Mouse (Mus musculus) gastrocnemius, adult 2 months (tissue): Measurements from ENCODE around the gene Npm1. TPM values are rescaled to one million over a fixed set of nuclear protein-coding genes. Genes with fewer than 3 reads are reported as not detected.
A peak's percentile ranks its signal among the peaks of the same experiment; 100 is the strongest.

Source experiments
- DNase-seq: peaks from one replicate; pipeline ENCODE4 v3.0.0; 2022
- H3K27ac ChIP-seq: fragments of 200-600 bp; 2 replicates; pipeline ENCODE4 v1.8.1; 2022; ENCODE audit warnings: mild to moderate bottlenecking
- H3K4me3 ChIP-seq: fragments of 200-600 bp; 2 replicates; pipeline ENCODE4 v1.8.1; 2022; ENCODE audit warnings: mild to moderate bottlenecking, moderate library complexity
- CTCF ChIP-seq: fragments of 200-600 bp; IDR thresholded peaks from 2 replicates; pipeline ENCODE4 v1.8.1; 2022; ENCODE audit warnings: antibody characterized with exemption, mild to moderate bottlenecking, moderate library complexity
- intact Hi-C: fragments of 180-260 bp; cut with DNase I; formaldehyde crosslinking; loops from one replicate; pipeline ENCODE4 v1.15.1; 2025
- total RNA-seq, 2 experiments: library from RNA; stranded (reverse); gene quantifications; 2 replicates each; pipeline ENCODE4 v1.2.3; 2021

Gene Npm1
- total RNA-seq, 2 experiments from 2014 or later: 129 to 144 TPM

DNA sequence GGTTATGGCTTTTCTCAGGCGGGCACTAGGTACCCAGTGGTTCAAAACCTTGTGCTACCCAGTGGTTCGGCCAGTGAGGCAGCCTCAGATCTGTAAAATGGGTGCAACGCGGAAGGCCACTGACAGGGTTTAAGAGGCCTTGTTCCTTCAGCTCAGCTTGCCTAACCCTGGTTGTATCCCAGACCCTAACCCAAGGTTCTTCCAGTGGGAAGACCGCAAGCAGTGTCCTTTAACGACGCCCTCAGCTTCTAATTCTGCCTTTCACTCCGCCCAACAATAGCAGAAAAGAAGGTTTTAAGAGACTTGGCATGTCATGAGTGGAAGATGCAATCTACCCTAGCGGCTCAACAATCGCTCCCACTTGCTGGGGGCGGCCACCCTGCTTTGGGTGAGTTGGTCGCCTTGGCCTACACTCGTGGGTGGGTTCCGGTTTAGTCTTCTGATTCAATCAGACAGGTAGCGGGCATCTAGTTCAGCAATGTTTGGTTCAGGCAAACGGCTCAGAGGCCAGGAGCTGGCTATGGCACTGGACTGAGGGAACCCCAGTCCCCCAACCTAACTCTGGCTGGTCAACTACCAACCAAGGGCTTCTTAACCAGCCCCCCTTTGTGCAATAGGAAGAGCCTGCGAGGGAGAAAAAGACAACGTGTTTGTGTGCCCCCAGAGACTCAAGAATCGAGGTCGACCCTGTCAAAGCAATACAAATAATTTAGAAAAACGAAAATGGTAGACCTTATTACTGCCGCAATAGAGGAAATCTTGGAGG lies 35.5 kb upstream of the Npm1 start:
- intact Hi-C loops: no loop called here
- H3K4me3 ChIP-seq: no peak overlapping the region
- no peak for DNase-seq
- TF ChIP-seq CTCF: no peak
- H3K27ac ChIP-seq: no peak overlapping the region

DNA sequence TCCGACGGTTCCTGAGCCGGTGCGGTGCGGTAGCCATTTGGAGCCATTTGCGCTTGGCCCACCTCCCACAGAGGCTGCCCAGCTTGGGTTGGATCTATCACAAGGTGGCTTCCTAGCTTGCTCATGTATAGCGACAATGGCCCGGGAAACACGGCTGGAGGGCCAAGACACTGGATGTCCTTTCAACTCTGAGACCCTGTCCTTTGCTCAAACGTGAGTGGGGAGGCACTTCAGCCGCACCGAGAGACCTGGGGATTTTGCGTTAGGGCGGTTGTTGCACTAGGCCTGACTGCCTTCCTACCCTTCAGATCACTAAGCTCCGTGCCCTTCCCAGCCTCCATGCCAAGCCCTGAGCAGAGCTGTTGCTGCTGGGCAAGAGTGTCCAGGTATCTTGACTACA lies 34.7 kb upstream of the Npm1 start:
- no peak for TF ChIP-seq CTCF
- no peak overlapping the region for H3K4me3 ChIP-seq
- H3K27ac ChIP-seq: no peak overlapping the region
- intact Hi-C loops: no loop called here
- DNase-seq: no peak

DNA sequence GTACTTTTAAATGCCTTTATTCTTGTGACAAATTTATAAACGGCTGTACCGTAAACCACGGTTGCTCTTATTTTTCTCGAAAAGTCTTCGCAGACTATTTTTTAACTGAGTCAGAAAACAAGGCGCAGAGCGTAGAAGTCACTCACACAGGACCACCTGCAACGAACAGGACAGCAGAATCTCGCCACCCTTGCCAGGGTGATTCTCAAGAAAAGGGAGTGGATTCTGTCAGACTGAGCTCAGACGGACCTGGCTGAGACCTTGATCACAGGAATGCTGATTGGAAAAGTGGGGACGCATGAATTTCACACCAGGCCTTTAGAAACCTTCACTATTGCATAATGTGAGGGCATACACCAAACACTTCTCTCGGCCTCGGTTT lies 34.1 kb upstream of the Npm1 start:
- intact Hi-C loops: no loop called here

DNA sequence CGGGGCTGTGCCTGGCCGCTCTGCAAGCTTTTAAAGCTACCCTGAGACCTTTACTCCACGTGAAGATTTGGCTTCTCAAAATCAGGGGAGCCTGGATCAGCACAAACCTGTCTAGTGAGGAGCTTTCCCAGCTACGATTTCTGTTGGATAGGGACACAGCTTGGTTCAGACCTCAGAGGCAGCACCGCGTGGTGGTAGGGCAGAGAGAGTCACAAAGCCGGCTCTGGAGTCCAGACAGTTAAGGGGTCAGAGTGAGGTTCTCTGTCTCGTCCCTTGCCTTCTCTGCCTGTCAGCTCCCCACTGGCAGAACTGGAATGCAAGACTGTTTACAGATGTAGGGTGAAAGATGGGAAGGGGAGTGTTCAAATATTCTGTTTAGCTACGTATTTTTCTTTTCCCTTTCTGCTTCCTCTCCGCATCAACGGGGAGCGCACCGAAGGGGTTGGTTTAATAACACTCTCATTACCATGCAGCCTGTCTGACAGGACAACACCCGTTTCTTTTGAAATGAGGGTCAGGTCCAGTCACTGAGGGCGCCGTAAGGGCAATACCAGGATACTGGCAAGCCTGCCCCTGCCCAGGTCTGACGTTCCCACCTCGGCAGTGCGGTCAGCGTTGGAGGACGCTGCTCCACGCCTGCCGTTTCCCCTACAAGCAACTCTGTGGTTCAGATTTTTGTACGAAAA lies 33.6 kb upstream of the Npm1 start:
- no peak for DNase-seq
- no peak overlapping the region for H3K27ac ChIP-seq
- no peak overlapping the region for H3K4me3 ChIP-seq
- intact Hi-C loops: no loop called here
- no peak for TF ChIP-seq CTCF

More for the DNA sequence above, 34.1 kb upstream of the Npm1 start:
- DNase-seq: no peak
- TF ChIP-seq CTCF: no peak
- no peak overlapping the region for H3K4me3 ChIP-seq
- H3K27ac ChIP-seq: no peak overlapping the region

DNA sequence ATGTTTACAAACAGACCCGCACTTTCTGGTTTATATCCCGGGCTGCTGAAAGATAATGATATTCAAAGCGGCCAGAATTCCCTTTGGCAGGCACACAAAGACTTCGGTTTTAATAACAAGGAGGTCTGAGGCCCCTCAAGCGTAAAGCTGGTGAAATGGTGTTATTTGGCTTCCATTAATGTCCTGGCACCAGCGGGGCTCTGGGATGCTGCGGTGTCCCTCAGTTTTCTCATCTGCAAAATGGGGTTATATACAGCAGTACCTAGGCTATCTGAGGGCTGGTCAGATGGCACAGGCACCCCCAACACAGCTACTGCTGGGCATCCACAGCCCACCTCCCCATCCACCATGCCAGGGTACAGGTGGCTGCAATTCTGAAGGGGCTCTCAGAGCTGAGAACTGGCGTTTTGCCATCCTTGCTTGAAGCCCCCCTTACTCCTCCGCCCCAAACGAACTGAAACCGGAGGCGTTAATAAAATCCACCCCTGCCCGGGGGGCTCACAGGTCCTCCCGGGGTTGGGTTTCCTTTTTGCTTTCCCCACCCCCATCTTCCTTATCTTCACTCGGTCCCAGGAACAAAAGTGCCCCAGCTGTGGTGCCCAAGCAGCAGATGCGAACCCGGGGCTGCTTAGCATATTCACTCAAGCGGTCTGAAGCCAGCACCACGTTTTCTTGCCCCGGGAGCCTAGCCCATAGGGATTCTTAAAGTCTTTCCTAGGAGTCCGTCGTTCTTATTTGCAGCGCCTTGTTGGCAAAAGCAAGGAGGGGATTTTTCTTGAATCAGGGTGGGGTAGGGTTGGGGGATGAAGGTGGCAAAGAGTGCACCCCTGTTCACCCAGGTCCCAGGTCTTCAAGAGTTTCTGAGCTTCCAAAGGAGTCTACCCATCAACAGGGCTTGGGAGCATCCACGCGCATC lies 32.8 kb upstream of the Npm1 start:
- intact Hi-C loops: no loop called here

GRCm38 (mm10) chr11:33195061-33195460 lies 32.1 kb upstream of the Npm1 start:
- no peak for DNase-seq
- Histone ChIP-seq H3K4me3 (no peak overlapping the region), H3K27ac (no peak overlapping the region)
- intact Hi-C loops: no loop called here
- TF ChIP-seq CTCF: no peak

More for the DNA sequence above, 32.8 kb upstream of the Npm1 start:
- H3K27ac ChIP-seq: no peak overlapping the region
- TF ChIP-seq CTCF: no peak
- no peak for DNase-seq
- no peak overlapping the region for H3K4me3 ChIP-seq

DNA sequence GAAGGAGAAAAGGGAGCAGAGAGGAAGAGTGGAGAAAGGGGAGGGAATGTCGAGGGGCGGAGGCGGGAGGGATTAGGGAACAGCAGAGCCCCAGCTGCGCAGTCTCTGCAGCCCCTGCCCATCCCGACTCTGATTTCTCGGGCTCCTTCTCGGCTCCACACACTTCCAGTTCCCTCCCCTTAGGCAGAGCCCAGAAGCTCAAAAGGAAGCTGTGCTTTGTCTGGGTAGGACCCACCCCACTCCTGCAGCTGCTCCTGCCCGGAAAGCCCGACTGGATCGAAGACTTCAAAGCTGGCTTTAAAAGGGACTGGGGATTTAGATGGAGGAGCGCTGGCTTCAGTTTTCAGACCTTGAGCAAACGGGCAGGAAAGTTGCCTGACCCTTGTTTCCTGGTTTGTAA lies 30.7 kb upstream of the Npm1 start:
- intact Hi-C loops: no loop called here
- H3K4me3 ChIP-seq: no peak overlapping the region
- no peak for TF ChIP-seq CTCF
- no peak overlapping the region for H3K27ac ChIP-seq
- DNase-seq: no peak

DNA sequence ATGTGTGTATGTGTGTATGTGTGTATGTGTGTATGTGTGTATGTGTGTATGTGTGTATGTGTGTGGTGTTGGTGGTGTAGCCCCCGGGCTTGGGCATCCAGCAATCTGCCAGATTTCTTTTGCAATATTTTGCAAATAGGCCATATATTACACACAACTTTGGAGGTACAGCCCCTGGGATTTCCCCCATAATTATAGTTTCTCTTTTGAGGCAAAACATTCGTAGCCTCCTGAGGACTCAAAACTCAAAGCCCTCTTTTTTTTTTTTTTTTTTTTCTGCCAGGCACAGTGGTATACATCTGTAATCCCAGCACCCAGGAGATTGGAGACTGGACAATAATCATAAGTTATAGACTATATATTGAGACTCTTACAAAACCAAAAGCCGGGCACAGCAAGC lies 18.8 kb upstream of the Npm1 start:
- no peak for DNase-seq
- TF ChIP-seq CTCF: no peak
- Histone ChIP-seq H3K27ac (no peak overlapping the region), H3K4me3 (no peak overlapping the region)
- intact Hi-C loops: no loop called here

GRCm38 (mm10) chr11:33180701-33181116 lies 17.7 kb upstream of the Npm1 start:
- DNase-seq: no peak
- intact Hi-C loops: no loop called here
- H3K4me3 ChIP-seq: no peak overlapping the region
- no peak for TF ChIP-seq CTCF
- no peak overlapping the region for H3K27ac ChIP-seq

DNA sequence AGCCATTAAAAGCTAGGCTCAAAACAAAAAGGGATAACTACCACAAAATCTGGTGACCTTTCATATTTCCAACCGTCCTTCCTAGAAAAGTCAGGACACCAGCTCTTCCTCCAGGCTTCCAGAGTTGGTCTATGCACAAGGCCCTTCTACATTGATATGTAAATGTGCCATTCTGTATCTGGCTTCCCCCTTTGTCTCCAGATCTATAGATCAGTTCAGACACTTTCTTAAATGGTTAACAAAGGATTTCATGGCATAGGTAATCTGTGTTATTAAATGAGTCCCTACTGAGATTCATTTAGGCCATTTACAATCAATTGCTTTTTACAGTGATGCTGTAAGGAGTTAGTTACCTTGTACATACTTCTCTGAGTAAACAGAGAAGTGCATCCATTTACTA lies 16.8 kb upstream of the Npm1 start:
- no peak overlapping the region for H3K4me3 ChIP-seq
- H3K27ac ChIP-seq: no peak overlapping the region
- intact Hi-C loops: loop anchor here (5.0 to 10.0 kb wide), 2 partner anchors 375 to 542 kb away; no protein-coding TSS in a partner anchor
- no peak for TF ChIP-seq CTCF
- no peak for DNase-seq

- no peak overlapping the region for H3K4me3 ChIP-seq
- peak; percentile 83 for TF ChIP-seq CTCF
- DNase-seq: peak; percentile 33
- H3K27ac ChIP-seq: no peak overlapping the region
- intact Hi-C loops: loop anchor here (2.0 to 10.0 kb wide), 4 partner anchors 118 to 546 kb away; no protein-coding TSS in a partner anchor
These were observed 13.7 kb upstream of the Npm1 start for GRCm38 (mm10) chr11:33176525-33177245.

DNA sequence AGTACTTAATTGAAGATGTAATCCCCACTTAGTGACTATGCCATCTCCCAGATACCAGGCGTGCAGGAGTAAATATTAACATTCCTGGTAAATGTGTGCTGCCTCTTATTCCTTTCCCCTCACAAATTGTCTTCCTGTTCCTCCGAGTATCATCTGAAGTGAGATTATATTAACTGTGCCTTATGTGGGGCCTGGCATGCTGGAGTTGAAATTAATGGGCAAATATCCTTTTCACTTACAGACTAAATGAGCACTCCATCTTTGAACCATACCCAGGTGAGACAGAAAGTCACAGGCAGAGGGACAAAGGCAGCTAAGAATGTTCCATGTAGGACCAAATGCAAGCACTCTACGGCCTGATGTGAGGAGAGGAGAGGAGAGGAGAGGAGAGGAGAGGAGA lies 12.8 kb upstream of the Npm1 start:
- DNase-seq: no peak
- Histone ChIP-seq H3K27ac (no peak overlapping the region), H3K4me3 (no peak overlapping the region)
- intact Hi-C loops: loop anchor here (2.0 to 10.0 kb wide), 4 partner anchors 119 to 547 kb away; no protein-coding TSS in a partner anchor
- TF ChIP-seq CTCF: no peak
